Mouse (Mus musculus) cerebellum, postnatal 10 days (tissue): ENCODE results near the gene Rbm4.
"Not testable (repeated sequence)": the region's sequence is repeated elsewhere in the genome, so short reads cannot be mapped to it uniquely, and the experiment has no call there.

Experiments
- DNase-seq, 2 experiments: peaks; one replicate each; pipeline ENCODE4 v3.0.0; 2021; ENCODE audit warnings: mixed read lengths in 2 of 2

Gene Rbm4

GRCm38 (mm10) chr19:4795929-4796328 is 2.2 kb upstream of the Rbm4 start:
- DNase-seq: no peak

GRCm38 (mm10) chr19:4793281-4793830 is 345 bp downstream of the Rbm4 start:
- no peak for DNase-seq

- no peak for DNase-seq
Observed at GRCm38 (mm10) chr19:4786313-4786712, 7.4 kb downstream of the Rbm4 start.

- no peak for DNase-seq
Observed at GRCm38 (mm10) chr19:4785206-4785605, 8.5 kb downstream of the Rbm4 start.

GRCm38 (mm10) chr19:4782891-4783290 is 10.8 kb downstream of the Rbm4 start:
- DNase-seq: no peak

- DNase-seq: no peak
Observed at GRCm38 (mm10) chr19:4772785-4773184, 20.9 kb downstream of the Rbm4 start.

GRCm38 (mm10) chr19:4767507-4768148 is 26.1 kb downstream of the Rbm4 start:
- DNase-seq: no peak

- peak; percentile 63 to 66 for DNase-seq
Observed at GRCm38 (mm10) chr19:4762876-4763275, 30.8 kb downstream of the Rbm4 start.

- DNase-seq: not testable (repeated sequence)
Observed at GRCm38 (mm10) chr19:4760544-4760943, 33.2 kb downstream of the Rbm4 start.

- DNase-seq: no peak
Observed at GRCm38 (mm10) chr19:4756921-4757320, 36.8 kb downstream of the Rbm4 start.

- peak; percentile 99 to 100 for DNase-seq
Observed at GRCm38 (mm10) chr19:4756193-4756911, 37.3 kb downstream of the Rbm4 start, which contains the start of gene Rbm4b. Rbm4b (plus strand) TSS chr19:4756497.

GRCm38 (mm10) chr19:4755565-4756192 is 38.0 kb downstream of the Rbm4 start:
- DNase-seq: peak; percentile 95 to 96

GRCm38 (mm10) chr19:4749975-4750374 is 43.7 kb downstream of the Rbm4 start:
- DNase-seq: no peak

GRCm38 (mm10) chr19:4748493-4748892 is 45.2 kb downstream of the Rbm4 start:
- DNase-seq: no peak

- peak; percentile 49 to 58 for DNase-seq
Observed at GRCm38 (mm10) chr19:4747631-4748312, 45.9 kb downstream of the Rbm4 start.

GRCm38 (mm10) chr19:4746611-4747010 is 47.1 kb downstream of the Rbm4 start:
- peak; percentile 90 to 92 for DNase-seq

- DNase-seq: peak in 1 of 2 experiments; percentile 38
Observed at GRCm38 (mm10) chr19:4745681-4746080, 48.0 kb downstream of the Rbm4 start.

- DNase-seq: peak; percentile 73 to 76
Observed at GRCm38 (mm10) chr19:4745057-4745456, 48.6 kb downstream of the Rbm4 start.

GRCm38 (mm10) chr19:4744026-4744425 is 49.7 kb downstream of the Rbm4 start:
- no peak for DNase-seq

- DNase-seq: peak; percentile 69 to 81
Observed at GRCm38 (mm10) chr19:4743524-4743923, 50.2 kb downstream of the Rbm4 start.

GRCm38 (mm10) chr19:4742229-4742628 is 51.5 kb downstream of the Rbm4 start:
- DNase-seq: no peak

- no peak for DNase-seq
Observed at GRCm38 (mm10) chr19:4741482-4741881, 52.2 kb downstream of the Rbm4 start.

- DNase-seq: no peak
Observed at GRCm38 (mm10) chr19:4739762-4740161, 53.9 kb downstream of the Rbm4 start.
